Comparison of ENCODE assay signal across 21 mouse cellular contexts in the genomic region with DNA sequence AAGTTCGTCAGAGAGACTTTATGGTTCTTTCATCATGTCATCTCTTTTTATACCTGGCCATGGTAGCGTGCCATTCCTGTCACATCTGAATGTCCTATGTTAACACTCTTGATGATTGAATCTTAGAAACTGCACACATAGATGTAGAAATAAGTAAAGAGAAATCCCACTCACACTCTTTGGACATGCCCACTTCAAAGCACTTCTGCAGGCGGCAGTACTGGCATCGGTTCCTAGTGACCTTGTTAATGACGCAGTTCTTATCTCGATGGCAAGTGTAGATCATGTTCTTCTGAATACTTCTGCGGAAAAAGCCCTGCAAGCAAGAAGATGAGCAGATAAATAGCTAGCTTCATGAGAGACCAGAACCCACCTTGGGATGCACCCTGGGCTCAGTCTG.
DNase-seq lines count a peak whose midpoint lies in the region; ATAC-seq and TF ChIP-seq lines count a peak whose summit lies in the region.
"Had no signal": no experiment of that assay in that cellular context is flagged by ENCODE, and none has a peak within 500 bp of the region (broad histone marks: within the 10 kb centered on the region; RNA-seq: fewer than 3 reads in every experiment).

No protein-coding gene starts in this region.

- H3K27me3 ChIP-seq in lung, postnatal 0 days (replicated peaks; ENCODE audit: insufficient read depth, low read length) = no peaks in the 10 kb centered on the region
- H3K27me3 ChIP-seq: embryonic facial prominence, embryonic 15.5 days; heart, embryonic 13.5 days; hindbrain, embryonic 12.5 days had no signal

- H3K4me3 ChIP-seq in lung, postnatal 0 days (ENCODE audit: low read depth, low read length) = no peak overlapping the region
- H3K4me3 ChIP-seq: embryonic facial prominence, embryonic 15.5 days; erythroblast, embryonic 14.5 days; forebrain, embryonic 10.5 days; heart, embryonic 13.5 days; hindbrain, embryonic 12.5 days had no signal

- intact Hi-C loops in heart, postnatal 14 days (cut with DNase I) = no loop called here

- no peaks in the 10 kb centered on the region for H3K36me3 ChIP-seq in lung, postnatal 0 days (ENCODE audit: insufficient read depth, low read length)
- H3K36me3 ChIP-seq: embryonic facial prominence, embryonic 15.5 days had no signal

- peak; percentile 87 for ATAC-seq in lung, postnatal 0 days
- ATAC-seq: forebrain, embryonic 14.5 days; hindbrain, embryonic 16.5 days; inflammation-experienced regulatory T-cells, adult 6 months had no signal

- TF ChIP-seq CTCF in lung, postnatal 0 days (IDR thresholded peaks at IDR 0.05) = no peak

- no peak overlapping the region for H3K27ac ChIP-seq in lung, postnatal 0 days (ENCODE audit: low read length)
- H3K27ac ChIP-seq: embryonic facial prominence, embryonic 15.5 days; forebrain, embryonic 10.5 days; heart, embryonic 13.5 days; hindbrain, embryonic 12.5 days had no signal

- peak; percentile 72 for TF ChIP-seq EP300 in lung, postnatal 0 days (IDR thresholded peaks at IDR 0.05)

- no peak overlapping the region for H3K4me2 ChIP-seq in lung, postnatal 0 days (replicated peaks; ENCODE audit: low read depth, low read length)
- H3K4me2 ChIP-seq: embryonic facial prominence, embryonic 15.5 days; heart, embryonic 13.5 days; hindbrain, embryonic 12.5 days had no signal

- DNase-seq in heart, adult 11 months = peak; percentile 43
- no peak for DNase-seq in heart, postnatal 14 days
- DNase-seq in adrenal gland, postnatal 14 days = peak; percentile 40
- peak; percentile 73 for DNase-seq in lung, postnatal 0 days (ENCODE audit: low spot score)
- peak; percentile 66 for DNase-seq in lung, postnatal 36 days
- DNase-seq in urinary bladder, postnatal 10 days (ENCODE audit: low spot score) = no peak
- no peak for DNase-seq in natural killer cell, adult 2 months (ENCODE audit: low spot score in 2 of 2)
- no peak for DNase-seq in frontal cortex, postnatal 10 days (ENCODE audit: low spot score in 2 of 2)
- DNase-seq: cerebellum, adult 2 months; cerebellum, postnatal 14 days; embryo, embryonic 11 days; gastrocnemius, postnatal 25 days; heart, postnatal 4 days had no signal

- H3K9ac ChIP-seq in lung, postnatal 0 days (replicated peaks; ENCODE audit: low read depth) = no peak overlapping the region
- H3K9ac ChIP-seq: embryonic facial prominence, embryonic 15.5 days; heart, embryonic 13.5 days; hindbrain, embryonic 12.5 days had no signal

- no peaks in the 10 kb centered on the region for H3K4me1 ChIP-seq in lung, postnatal 0 days (ENCODE audit: insufficient read depth, low read depth, low read length)
- H3K4me1 ChIP-seq: forebrain, embryonic 10.5 days had no signal

- 64% methylated on average over 7 of the region's 7 CpGs for WGBS in lung, postnatal 0 days

- H3K9me3 ChIP-seq in lung, postnatal 0 days (ENCODE audit: low read length) = no peaks in the 10 kb centered on the region
- H3K9me3 ChIP-seq: embryonic facial prominence, embryonic 15.5 days; forebrain, embryonic 10.5 days had no signal

Comparison
In these comparisons a context has a peak if more than half of its experiments do, and no peak if none do; other contexts are left out.
1. DNase-seq: peak in heart, adult 11 months (single experiment), adrenal gland, postnatal 14 days (single experiment), lung, postnatal 0 days (single experiment) and lung, postnatal 36 days (single experiment); none in heart, postnatal 14 days (0 of 2), urinary bladder, postnatal 10 days (single experiment), natural killer cell, adult 2 months (0 of 2) and frontal cortex, postnatal 10 days (0 of 2).